Mouse (Mus musculus): Measurements from ENCODE around the gene Wdr74. TPM values are rescaled to one million over a fixed set of nuclear protein-coding genes. Genes with fewer than 3 reads are reported as not detected.
A peak's percentile ranks its signal among the peaks of the same experiment; 100 is the strongest.

Wdr74 gene
- polyA plus RNA-seq, 1 experiment from 2014 or later = 83.7 TPM

GRCm38 (mm10) chr19:8760757-8761156, 25.1 kb downstream of the Wdr74 start:
- Histone ChIP-seq H3K4me2 (no peak overlapping the region), H3K4me3 (replicated peaks) (no peak overlapping the region), H3K36me3 (replicated peaks) (peaks cover 37% of the 10 kb centered on the region), H3K27ac (no peak overlapping the region), H3K9me3 (peaks cover 6% of the 10 kb centered on the region; the same call in 1 of the 2 replicates), H3K27me3 (no peaks in the 10 kb centered on the region), H3K9ac (no peak overlapping the region), H3K4me1 (peaks cover 23% of the 10 kb centered on the region)
- 95% methylated on average over 2 of the region's 2 CpGs for WGBS
- ATAC-seq (ENCODE audit: low FRiP score) = no peak

- WGBS = 91% methylated on average over 4 of the region's 4 CpGs
- Histone ChIP-seq H3K4me3 (replicated peaks) (no peak overlapping the region), H3K36me3 (replicated peaks) (peaks cover 62% of the 10 kb centered on the region), H3K4me1 (peaks cover 8% of the 10 kb centered on the region), H3K27ac (no peak overlapping the region), H3K9me3 (peaks cover 7% of the 10 kb centered on the region; the same call in 1 of the 2 replicates), H3K9ac (no peak overlapping the region), H3K27me3 (no peaks in the 10 kb centered on the region), H3K4me2 (no peak overlapping the region)
- no peak for ATAC-seq (ENCODE audit: low FRiP score)
Measured at GRCm38 (mm10) chr19:8763276-8763675, 27.6 kb downstream of the Wdr74 start.

- Histone ChIP-seq H3K27me3 (no peaks in the 10 kb centered on the region), H3K4me3 (replicated peaks) (no peak overlapping the region), H3K9ac (no peak overlapping the region), H3K4me2 (no peak overlapping the region), H3K9me3 (peaks cover 7% of the 10 kb centered on the region; the same call in 1 of the 2 replicates), H3K36me3 (replicated peaks) (peaks cover 82% of the 10 kb centered on the region), H3K4me1 (0 out of 2 replicates have a peak, but pooled peaks cover 1% of the 10 kb centered on the region), H3K27ac (no peak overlapping the region)
- ATAC-seq (ENCODE audit: low FRiP score) = no peak
- WGBS = over 99% methylated on average over 9 of the region's 9 CpGs
Measured at GRCm38 (mm10) chr19:8765562-8765961, 29.9 kb downstream of the Wdr74 start.

GRCm38 (mm10) chr19:8770567-8771270, 35.1 kb downstream of the Wdr74 start, which contains the start of gene Tmem223:
Tmem223 (plus strand) TSS chr19:8770996.
- peak within 1 kb of the TSS; percentile 93 for H3K27ac ChIP-seq
- peak within 1 kb of the TSS; percentile 70 for H3K4me2 ChIP-seq
- no peaks in the 10 kb centered on the region for H3K27me3 ChIP-seq
- peaks cover 65% of the 10 kb centered on the region for H3K36me3 ChIP-seq (replicated peaks)
- ATAC-seq (ENCODE audit: low FRiP score) = peak; percentile 63
- H3K4me1 ChIP-seq = peaks cover 33% of the 10 kb centered on the region
- 19% methylated on average over 29 of the region's 29 CpGs for WGBS
- peak within 1 kb of the TSS; percentile 93 for H3K9ac ChIP-seq
- peaks cover 2% of the 10 kb centered on the region; the same call in 1 of the 2 replicates for H3K9me3 ChIP-seq
- H3K4me3 ChIP-seq (replicated peaks) = peak within 1 kb of the TSS; percentile 77

GRCm38 (mm10) chr19:8772996-8773395, 37.4 kb downstream of the Wdr74 start:
- Histone ChIP-seq H3K27ac (peak overlapping the region; percentile 19; the same call in 1 of the 2 replicates), H3K4me2 (peak overlapping the region; percentile 98)

GRCm38 (mm10) chr19:8773409-8773808, 37.8 kb downstream of the Wdr74 start:
- H3K9ac ChIP-seq = peak overlapping the region; percentile 92; the same call in 1 of the 2 replicates
- H3K27ac ChIP-seq = 0 out of 2 replicates have a peak overlapping the region, but pooled peaks have one; percentile 19
- no peak for ATAC-seq (ENCODE audit: low FRiP score)
- H3K27me3 ChIP-seq = no peaks in the 10 kb centered on the region
- H3K4me3 ChIP-seq (replicated peaks) = peak overlapping the region; percentile 77
- H3K36me3 ChIP-seq (replicated peaks) = peaks cover 44% of the 10 kb centered on the region
- 66% methylated on average over 6 of the region's 6 CpGs for WGBS
- H3K9me3 ChIP-seq = no peaks in the 10 kb centered on the region
- H3K4me1 ChIP-seq = peaks cover 34% of the 10 kb centered on the region
- H3K4me2 ChIP-seq = peak overlapping the region; percentile 98

More at GRCm38 (mm10) chr19:8772996-8773395, 37.4 kb downstream of the Wdr74 start:
- ATAC-seq (ENCODE audit: low FRiP score) = no peak
- 0 out of 2 replicates have a peak overlapping the region, but pooled peaks have one; percentile 77 for H3K4me3 ChIP-seq (replicated peaks)
- no peak overlapping the region for H3K9ac ChIP-seq
- H3K36me3 ChIP-seq (replicated peaks) = peaks cover 44% of the 10 kb centered on the region
- H3K9me3 ChIP-seq = no peaks in the 10 kb centered on the region
- peaks cover 34% of the 10 kb centered on the region for H3K4me1 ChIP-seq
- WGBS = 89% methylated on average over 5 of the region's 5 CpGs
- H3K27me3 ChIP-seq = no peaks in the 10 kb centered on the region

GRCm38 (mm10) chr19:8774086-8774835, 38.6 kb downstream of the Wdr74 start, which contains the start of gene Tmem179b:
Tmem179b (minus strand) TSS chr19:8774467.
- Histone ChIP-seq H3K27me3 (no peaks in the 10 kb centered on the region), H3K4me2 (peak within 1 kb of the TSS; percentile 98), H3K36me3 (replicated peaks) (peaks cover 40% of the 10 kb centered on the region), H3K4me1 (peaks cover 34% of the 10 kb centered on the region), H3K9ac (peak within 1 kb of the TSS; percentile 92), H3K4me3 (replicated peaks) (peak within 1 kb of the TSS; percentile 77), H3K27ac (peak within 1 kb of the TSS; percentile 98), H3K9me3 (no peaks in the 10 kb centered on the region)
- WGBS = under 1% methylated on average over 68 of the region's 68 CpGs
- peak; percentile 95 for ATAC-seq (ENCODE audit: low FRiP score)

- 6% methylated on average over 20 of the region's 20 CpGs for WGBS
- H3K4me3 ChIP-seq (replicated peaks) = peak overlapping the region; percentile 77
- peaks cover 34% of the 10 kb centered on the region for H3K4me1 ChIP-seq
- no peaks in the 10 kb centered on the region for H3K27me3 ChIP-seq
- H3K4me2 ChIP-seq = peak overlapping the region; percentile 98
- H3K9ac ChIP-seq = peak overlapping the region; percentile 92
- peak overlapping the region; percentile 98 for H3K27ac ChIP-seq
- H3K9me3 ChIP-seq = no peaks in the 10 kb centered on the region
- peaks cover 37% of the 10 kb centered on the region for H3K36me3 ChIP-seq (replicated peaks)
- no peak; the same call in none of the 2 replicates for ATAC-seq (ENCODE audit: low FRiP score)
Measured at GRCm38 (mm10) chr19:8774951-8775421, 39.4 kb downstream of the Wdr74 start.

GRCm38 (mm10) chr19:8786008-8786781, 50.6 kb downstream of the Wdr74 start, which contains the start of gene Taf6l:
Taf6l (minus strand) TSS chr19:8786417.
- WGBS = 1% methylated on average over 32 of the region's 32 CpGs
- H3K36me3 ChIP-seq (replicated peaks) = peaks cover 32% of the 10 kb centered on the region
- H3K9me3 ChIP-seq = no peaks in the 10 kb centered on the region
- peak within 1 kb of the TSS; percentile 77 for H3K9ac ChIP-seq
- H3K4me3 ChIP-seq (replicated peaks) = peak within 1 kb of the TSS; percentile 78
- no peaks in the 10 kb centered on the region for H3K27me3 ChIP-seq
- peak within 1 kb of the TSS; percentile 72 for H3K4me2 ChIP-seq
- H3K27ac ChIP-seq = peak within 1 kb of the TSS; percentile 76
- H3K4me1 ChIP-seq = peaks cover 22% of the 10 kb centered on the region
- peak; percentile 100 for ATAC-seq (ENCODE audit: low FRiP score)

GRCm38 (mm10) chr19:8788521-8788920, 52.9 kb downstream of the Wdr74 start:
- no peak for ATAC-seq (ENCODE audit: low FRiP score)
- no peak overlapping the region for H3K9ac ChIP-seq
- WGBS = 21% methylated on average over 3 of the region's 3 CpGs
- peaks cover 29% of the 10 kb centered on the region for H3K36me3 ChIP-seq (replicated peaks)
- H3K27ac ChIP-seq = no peak overlapping the region
- no peaks in the 10 kb centered on the region for H3K9me3 ChIP-seq
- no peak overlapping the region for H3K4me3 ChIP-seq (replicated peaks)
- no peak overlapping the region for H3K4me2 ChIP-seq
- H3K27me3 ChIP-seq = no peaks in the 10 kb centered on the region
- H3K4me1 ChIP-seq = peaks cover 22% of the 10 kb centered on the region

GRCm38 (mm10) chr19:8789171-8789570, 53.5 kb downstream of the Wdr74 start:
- no peak overlapping the region for H3K4me3 ChIP-seq (replicated peaks)
- peaks cover 22% of the 10 kb centered on the region for H3K4me1 ChIP-seq
- no peaks in the 10 kb centered on the region for H3K9me3 ChIP-seq
- H3K4me2 ChIP-seq = no peak overlapping the region
- H3K27ac ChIP-seq = 0 out of 2 replicates have a peak overlapping the region, but pooled peaks have one; percentile 6
- WGBS = 41% methylated on average over 1 of the region's 1 CpGs
- no peak overlapping the region for H3K9ac ChIP-seq
- H3K27me3 ChIP-seq = no peaks in the 10 kb centered on the region
- ATAC-seq (ENCODE audit: low FRiP score) = no peak
- H3K36me3 ChIP-seq (replicated peaks) = peaks cover 29% of the 10 kb centered on the region
